ENCODE assay signal across 18 mouse cellular contexts in genomic region chr11:25528056-25528455, GRCm38 (mm10).
"Had no signal": no experiment of that assay in that cellular context is flagged by ENCODE, and none has a peak within 500 bp of the region (broad histone marks: within the 10 kb centered on the region; RNA-seq: fewer than 3 reads in every experiment).

No protein-coding gene starts in this region.

- H3K36me3 ChIP-seq: limb, embryonic 10.5 days; limb, embryonic 13.5 days; liver, embryonic 12.5 days; liver, embryonic 15.5 days; stomach, embryonic 15.5 days had no signal

- H3K4me2 ChIP-seq: limb, embryonic 13.5 days; liver, embryonic 12.5 days; liver, embryonic 15.5 days; midbrain, embryonic 11.5 days; stomach, embryonic 15.5 days had no signal

- H3K4me1 ChIP-seq: liver, embryonic 12.5 days; liver, embryonic 15.5 days; megakaryocyte, embryonic 14.5 days; stomach, embryonic 15.5 days had no signal

- H3K27ac ChIP-seq: kidney, postnatal 0 days; layer of hippocampus, adult 2 months; limb, embryonic 10.5 days; limb, embryonic 13.5 days; liver, embryonic 12.5 days; liver, embryonic 15.5 days; stomach, embryonic 15.5 days had no signal

- H3K4me3 ChIP-seq: layer of hippocampus, adult 2 months; limb, embryonic 10.5 days; limb, embryonic 13.5 days; liver, embryonic 12.5 days; liver, embryonic 15.5 days; megakaryocyte, embryonic 14.5 days; stomach, embryonic 15.5 days had no signal

- H3K9me3 ChIP-seq: limb, embryonic 10.5 days; limb, embryonic 13.5 days; liver, embryonic 12.5 days; liver, embryonic 15.5 days; megakaryocyte, embryonic 14.5 days; stomach, embryonic 15.5 days had no signal

- ATAC-seq: intestine, postnatal 0 days; liver, embryonic 12.5 days had no signal

- H3K9ac ChIP-seq: limb, embryonic 13.5 days; liver, embryonic 12.5 days; liver, embryonic 15.5 days; stomach, embryonic 15.5 days had no signal

- DNase-seq: kidney, postnatal 25 days; layer of hippocampus, adult 9-11 months; liver; lung, adult 2 months; lung, postnatal 36 days; right cerebral cortex, postnatal 25 days; spleen, adult 18-20 months; thymus, postnatal 25 days had no signal

- H3K27me3 ChIP-seq: limb, embryonic 13.5 days; liver, embryonic 12.5 days; liver, embryonic 15.5 days; megakaryocyte, embryonic 14.5 days; stomach, embryonic 15.5 days had no signal
